Mouse (Mus musculus) kidney, adult 2 months (tissue): ENCODE measurements at regions not wholly inside any gene's neighbourhood (a gene's known extent, or its start where the extent isn't known, plus 50 kb on each side); places are given as distances from the start of the nearest gene placed in this dataset.

ENCODE experiments used
- DNase-seq: peaks from one replicate; pipeline ENCODE4 v3.0.0; 2021
- H3K27ac ChIP-seq: fragments of 200-500 bp; 2 replicates; pipeline ENCODE4 v1.5.1; 2012; ENCODE audit warnings: low read depth, low read length, control low read depth, inconsistent platforms; ENCODE audit not compliant: insufficient read depth
- H3K27me3 ChIP-seq: fragments of 200-500 bp; replicated peaks from 2 replicates; pipeline ENCODE4 v1.6.1; 2012; ENCODE audit warnings: mild to moderate bottlenecking, moderate library complexity, low read length, inconsistent platforms; ENCODE audit not compliant: control insufficient read depth, insufficient read depth
- H3K36me3 ChIP-seq: fragments of 200-500 bp; 2 replicates; pipeline ENCODE4 v1.6.1; 2012; ENCODE audit warnings: mild to moderate bottlenecking, moderate library complexity, low read length, inconsistent platforms; ENCODE audit not compliant: control insufficient read depth, insufficient read depth
- H3K4me1 ChIP-seq: fragments of 200-500 bp; 2 replicates; pipeline ENCODE4 v1.6.1; 2011; ENCODE audit warnings: low read length; ENCODE audit not compliant: control insufficient read depth, insufficient read depth
- H3K4me3 ChIP-seq: fragments of 200-500 bp; 2 replicates; pipeline ENCODE4 v1.5.1; 2011; ENCODE audit warnings: mild to moderate bottlenecking, low read depth, low read length, control low read depth; ENCODE audit not compliant: insufficient read depth
- CTCF ChIP-seq: fragments of 200-500 bp; conservative IDR thresholded peaks from 2 replicates; pipeline ENCODE4 v1.5.1; 2011; ENCODE audit warnings: low read depth, mild to moderate bottlenecking, control low read depth, low read length, moderate library complexity, mixed read lengths; ENCODE audit not compliant: insufficient read depth, insufficient read length
- POLR2A ChIP-seq: fragments of 200-500 bp; IDR thresholded peaks from one replicate; pipeline ENCODE4 v1.6.1; 2011; ENCODE audit warnings: low read depth, low read length, control low read depth
- WGBS: fragments of 180-500 bp; shearing (Covaris S2); methylation state at CpG from one replicate; pipeline ENCODE4 v1.1.7; 2018; 5-methylcytosine and 5-hydroxymethylcytosine counted together

GRCm38 (mm10) chr6:81668944-81669343 is 254.5 kb upstream of the Gcfc2 start:
- Histone ChIP-seq H3K4me3 (no peak overlapping the region), H3K27ac (no peak overlapping the region), H3K27me3 (no peaks in the 10 kb centered on the region), H3K4me1 (no peaks in the 10 kb centered on the region), H3K36me3 (no peaks in the 10 kb centered on the region)
- WGBS: 77% methylated on average over 1 of the region's 1 CpGs
- no peak for DNase-seq
- TF ChIP-seq CTCF (no peak), POLR2A (no peak)

DNA sequence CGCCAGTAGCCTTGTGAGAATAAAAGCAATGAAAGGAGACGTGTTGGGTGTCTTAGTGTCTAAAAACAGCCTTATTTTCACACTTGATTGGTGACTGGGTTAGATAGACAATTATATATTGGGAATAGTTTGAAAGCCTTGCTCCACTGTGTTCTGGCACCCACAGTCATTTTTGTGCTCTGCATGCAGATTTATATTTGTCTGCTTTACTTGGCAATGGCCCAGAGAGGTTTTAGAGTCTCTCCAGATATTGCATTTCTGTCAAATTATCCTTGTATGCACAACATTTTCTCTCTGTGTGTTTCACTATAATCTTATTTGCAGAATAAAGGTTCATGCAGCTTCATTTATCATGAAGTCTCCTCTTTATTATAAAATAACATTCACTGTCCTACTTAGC is 250.2 kb upstream of the Gcfc2 start:
- 64% methylated on average over 2 of the region's 2 CpGs for WGBS
- H3K36me3 ChIP-seq: no peaks in the 10 kb centered on the region
- TF ChIP-seq CTCF (no peak), POLR2A (no peak)
- no peaks in the 10 kb centered on the region for H3K4me1 ChIP-seq
- no peak for DNase-seq
- H3K27me3 ChIP-seq: no peaks in the 10 kb centered on the region
- no peak overlapping the region for H3K4me3 ChIP-seq
- H3K27ac ChIP-seq: no peak overlapping the region

- no peak overlapping the region for H3K27ac ChIP-seq
- no peak for DNase-seq
- 59% methylated on average over 7 of the region's 7 CpGs for WGBS
- TF ChIP-seq POLR2A (no peak), CTCF (no peak)
- H3K4me1 ChIP-seq: no peaks in the 10 kb centered on the region
- H3K4me3 ChIP-seq: no peak overlapping the region
- no peaks in the 10 kb centered on the region for H3K36me3 ChIP-seq
- H3K27me3 ChIP-seq: no peaks in the 10 kb centered on the region
Observed at GRCm38 (mm10) chr6:81697284-81697683, 226.2 kb upstream of the Gcfc2 start.

DNA sequence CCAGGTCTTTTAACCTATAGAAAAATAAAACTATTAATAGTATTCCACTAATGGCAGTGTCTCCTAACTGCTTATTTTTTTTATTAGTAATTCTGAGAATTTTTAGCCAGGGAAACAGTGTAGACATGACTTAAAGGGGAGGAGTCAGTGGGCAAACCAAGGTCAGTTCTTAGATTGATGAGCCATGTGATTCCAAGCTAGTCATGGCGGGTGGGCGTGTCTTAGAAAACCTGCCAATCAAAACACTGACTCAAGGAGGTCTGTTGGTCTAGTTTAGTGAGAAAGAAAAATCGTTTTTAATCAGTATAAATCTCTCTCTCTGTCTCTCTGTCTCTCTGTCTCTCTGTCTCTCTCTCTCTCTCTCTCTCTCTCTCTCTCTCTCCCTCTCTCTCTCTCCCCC is 225.3 kb upstream of the Gcfc2 start:
- Histone ChIP-seq H3K36me3 (no peaks in the 10 kb centered on the region), H3K27ac (no peak overlapping the region), H3K27me3 (no peaks in the 10 kb centered on the region), H3K4me1 (no peaks in the 10 kb centered on the region), H3K4me3 (no peak overlapping the region)
- no peak for DNase-seq
- no peak for TF ChIP-seq CTCF
- no peak for TF ChIP-seq POLR2A
- 72% methylated on average over 3 of the region's 3 CpGs for WGBS

GRCm38 (mm10) chr6:81714867-81715266 is 208.6 kb upstream of the Gcfc2 start:
- DNase-seq: no peak
- Histone ChIP-seq H3K27me3 (no peaks in the 10 kb centered on the region), H3K27ac (no peak overlapping the region), H3K4me3 (no peak overlapping the region), H3K4me1 (no peaks in the 10 kb centered on the region), H3K36me3 (no peaks in the 10 kb centered on the region)
- TF ChIP-seq CTCF (no peak), POLR2A (no peak)
- 70% methylated on average over 3 of the region's 3 CpGs for WGBS

DNA sequence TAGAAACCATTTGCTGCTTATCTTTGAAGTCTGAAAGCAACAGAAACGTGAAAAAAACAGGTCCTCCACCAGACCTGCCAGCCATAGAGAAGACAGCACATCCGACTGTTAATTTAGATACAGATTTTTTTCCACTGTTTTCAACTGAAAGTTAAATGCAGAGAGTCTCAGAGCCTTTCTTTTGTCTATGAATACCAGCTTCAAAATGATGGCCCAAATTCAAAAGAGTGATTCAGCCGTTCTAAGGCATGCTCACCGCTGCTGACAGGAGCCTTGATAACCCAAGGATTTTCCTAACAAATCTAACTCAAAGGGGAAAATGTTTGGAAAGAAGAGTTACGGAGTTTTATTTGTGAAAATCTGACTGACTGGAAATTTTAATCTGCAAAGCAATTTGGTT is 207.1 kb upstream of the Gcfc2 start:
- H3K27me3 ChIP-seq: no peaks in the 10 kb centered on the region

DNA sequence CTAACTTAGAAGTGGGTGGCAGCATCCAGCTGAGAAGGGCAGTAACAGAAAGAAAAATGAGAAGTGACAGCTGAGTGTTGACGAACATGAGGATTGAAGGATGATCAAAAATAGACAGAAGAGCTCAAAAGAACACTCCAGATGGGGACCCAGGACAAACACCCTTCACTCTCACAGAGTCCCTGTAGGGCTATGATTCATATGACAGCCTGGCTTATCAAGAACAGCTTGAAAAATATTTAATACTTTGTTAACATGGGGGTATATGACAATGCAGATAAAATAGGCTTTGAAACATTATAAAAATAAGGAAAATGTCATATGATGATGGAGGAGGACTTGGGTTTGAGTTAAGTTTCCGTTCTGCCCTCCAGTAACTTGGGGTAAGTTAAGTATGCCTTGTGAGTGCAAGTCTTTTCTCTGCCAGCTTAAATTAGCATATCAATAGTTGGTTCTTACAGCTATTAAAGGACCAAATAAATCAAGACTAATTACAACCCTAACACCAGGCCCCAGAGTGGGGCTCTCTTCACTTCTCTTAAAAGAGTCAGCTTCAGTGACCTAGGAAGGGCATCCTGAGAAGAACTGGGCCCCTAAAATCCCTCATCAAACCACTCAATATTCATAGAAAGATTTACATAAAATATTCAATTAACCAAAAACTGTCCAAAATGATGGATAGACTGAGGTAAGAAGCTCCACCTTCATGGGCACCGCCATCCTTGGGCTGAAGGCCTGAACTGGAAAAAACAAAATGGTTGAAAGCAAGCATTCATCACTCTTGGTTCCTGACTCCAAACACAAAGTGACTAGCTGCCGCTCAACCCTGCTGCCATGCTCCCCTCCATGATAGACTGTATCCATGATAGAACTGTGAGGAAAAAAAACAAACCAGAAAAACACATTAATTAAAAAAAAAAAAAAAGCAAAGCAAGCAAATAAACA is 198.6 kb upstream of the Gcfc2 start:
- WGBS: 89% methylated on average over 4 of the region's 4 CpGs
- TF ChIP-seq POLR2A: no peak
- TF ChIP-seq CTCF: no peak
- no peak overlapping the region for H3K27ac ChIP-seq

More for the DNA sequence above, 207.1 kb upstream of the Gcfc2 start:
- WGBS: 82% methylated on average over 5 of the region's 5 CpGs
- no peaks in the 10 kb centered on the region for H3K4me1 ChIP-seq
- TF ChIP-seq CTCF: no peak
- no peak for TF ChIP-seq POLR2A
- H3K27ac ChIP-seq: no peak overlapping the region
- DNase-seq: no peak
- no peaks in the 10 kb centered on the region for H3K36me3 ChIP-seq
- H3K4me3 ChIP-seq: no peak overlapping the region

More for the DNA sequence above, 198.6 kb upstream of the Gcfc2 start:
- no peaks in the 10 kb centered on the region for H3K4me1 ChIP-seq
- no peaks in the 10 kb centered on the region for H3K27me3 ChIP-seq
- no peak for DNase-seq
- H3K36me3 ChIP-seq: no peaks in the 10 kb centered on the region
- no peak overlapping the region for H3K4me3 ChIP-seq
